Mouse (Mus musculus): ENCODE results near the gene Ddx19b. TPM values are rescaled to one million over a fixed set of nuclear protein-coding genes. Genes with fewer than 3 reads are reported as not detected.

Gene Ddx19b
- total RNA-seq (2023; ENCODE audit: inconsistent age) = 18.4 to 21.5 TPM (median 20.9 TPM) in 4 replicates

DNA sequence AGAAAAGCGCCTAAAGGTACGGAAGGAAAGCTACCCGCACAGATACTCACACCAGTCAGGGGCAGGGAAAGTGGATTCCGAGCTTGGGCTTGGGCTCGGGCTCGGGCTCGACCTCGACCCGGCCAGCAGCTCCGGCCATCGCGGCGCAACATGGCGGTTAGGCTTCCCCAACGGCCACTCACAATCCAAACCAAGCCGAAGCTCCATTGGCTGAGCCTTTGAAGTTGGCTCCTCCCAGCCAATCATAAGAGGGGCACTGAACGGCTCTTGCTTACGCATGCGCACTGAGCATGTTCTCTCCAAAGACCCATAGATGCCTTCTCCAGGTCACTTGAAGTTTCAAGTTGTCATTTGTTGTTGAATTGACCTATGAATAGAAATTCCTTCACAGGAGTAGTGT, at the start of gene Ddx19b:
Gene Ddx19b (minus strand): TSS at position 180 of the 400 bp plus-strand sequence.

DNA sequence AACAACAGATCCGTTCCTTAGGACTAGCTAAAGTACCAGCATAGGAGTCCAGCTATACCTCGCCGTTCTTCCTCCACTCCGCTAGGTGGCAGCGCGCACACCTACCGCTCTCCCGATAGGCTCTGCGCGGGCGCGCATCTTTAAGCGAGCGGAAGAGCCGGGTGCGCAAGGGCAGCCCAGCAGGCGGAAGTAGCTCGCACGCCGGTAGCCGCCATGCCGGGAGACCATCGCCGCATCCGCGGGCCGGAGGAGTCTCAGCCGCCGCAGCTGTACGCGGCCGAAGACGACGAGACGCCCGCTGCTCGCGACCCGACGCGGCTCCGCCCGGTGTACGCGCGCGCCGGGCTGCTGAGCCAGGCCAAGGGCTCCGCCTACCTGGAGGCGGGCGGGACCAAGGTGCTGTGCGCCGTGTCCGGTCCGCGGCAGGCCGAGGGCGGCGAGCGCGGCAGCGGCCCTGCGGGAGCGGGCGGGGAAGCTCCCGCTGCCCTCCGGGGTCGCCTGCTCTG, 24.7 kb upstream of the Ddx19b start, which contains the start of gene Exosc6:
Gene Exosc6 (plus strand): TSS at position 182 of the 506 bp plus-strand sequence.

DNA sequence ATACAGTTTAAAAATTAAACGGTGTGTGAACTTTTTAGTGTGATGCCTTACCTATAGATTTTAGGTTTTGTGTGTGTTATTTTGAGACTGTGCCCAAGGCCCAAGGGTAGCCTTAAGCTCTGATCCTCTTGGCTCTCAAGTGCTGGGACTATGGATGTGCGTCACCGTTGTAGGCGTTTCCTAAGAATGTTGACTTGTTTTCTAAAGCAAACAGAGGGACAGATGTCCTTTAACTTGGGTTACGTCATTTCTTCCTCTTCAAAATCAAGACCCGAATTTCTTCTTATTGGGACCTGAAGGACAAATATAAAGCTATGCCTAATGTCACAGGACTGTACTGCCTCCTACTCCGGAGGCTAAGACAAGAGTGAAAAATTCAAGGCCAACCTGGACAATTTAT, 1.4 kb upstream of the Ddx19b start, which contains the start of gene Aars:
Gene Aars (plus strand): TSS at position 229 of the 400 bp plus-strand sequence.

DNA sequence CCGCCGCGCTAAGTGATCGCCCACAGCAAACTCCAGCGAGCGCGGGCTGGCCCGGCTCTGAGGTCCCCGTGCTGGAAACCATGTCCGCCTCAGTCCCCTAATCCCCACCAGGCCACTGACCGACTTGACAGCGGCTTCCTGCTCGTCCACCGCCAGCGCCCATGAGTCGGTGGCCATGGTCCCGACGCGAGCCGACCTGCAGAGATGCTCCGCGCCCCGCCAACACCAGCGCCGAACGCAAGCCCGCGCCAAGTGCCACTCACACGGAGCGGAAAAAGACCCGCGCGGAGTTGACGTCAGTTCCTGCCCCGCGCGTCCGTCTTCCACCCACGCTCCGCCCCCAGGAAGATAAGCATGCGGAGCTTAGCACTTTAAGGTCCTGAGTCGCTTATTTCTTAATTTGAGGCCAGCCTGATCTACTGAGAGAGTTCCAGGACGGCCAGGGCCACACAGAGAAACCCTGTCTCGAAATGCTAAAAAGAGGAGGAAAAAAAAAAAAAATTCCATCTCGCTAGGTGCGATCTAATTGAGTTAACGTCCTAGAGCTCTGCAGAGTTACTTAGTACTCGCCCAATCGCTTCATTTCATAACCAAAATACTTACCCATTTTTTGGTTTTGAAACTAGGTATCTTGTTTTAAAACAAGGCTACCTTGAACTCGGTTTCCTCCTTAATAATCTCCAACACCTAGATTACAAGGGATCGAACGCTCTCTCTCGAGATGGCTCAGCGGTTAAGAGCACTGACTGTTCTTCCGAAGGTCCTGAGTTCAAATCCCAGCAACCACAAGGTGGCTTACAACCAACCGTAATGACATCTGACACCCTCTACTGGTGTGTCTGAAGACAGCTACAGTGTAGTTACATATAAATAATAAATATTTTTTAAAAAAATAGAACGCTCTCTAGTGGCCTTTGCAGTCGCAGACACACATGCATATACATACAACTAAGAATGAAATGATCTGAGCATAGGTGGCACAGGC, 33.7 kb downstream of the Ddx19b start, which contains the start of gene Ddx19a:
Gene Ddx19a (minus strand): TSS at position 254 of the 985 bp plus-strand sequence.

Other genes with a start within 250 kb of the Ddx19b start
- gene Il34, start 225.8 kb downstream of the Ddx19b start, total RNA-seq (2023; ENCODE audit: inconsistent age) = not detected in 4 replicates
- 58.3 to 72.9 TPM (median 65.8 TPM) in 4 replicates for gene Cog4, start 185.2 kb downstream of the Ddx19b start, total RNA-seq (2023; ENCODE audit: inconsistent age)
- gene Sf3b3, start 185.0 kb downstream of the Ddx19b start, total RNA-seq (2023; ENCODE audit: inconsistent age) = 185 to 189 TPM (median 186 TPM) in 4 replicates
- gene Fuk, start 129.3 kb downstream of the Ddx19b start, total RNA-seq (2023; ENCODE audit: inconsistent age) = 14.7 to 19.4 TPM (median 15.3 TPM) in 4 replicates
- gene St3gal2, start 111.8 kb downstream of the Ddx19b start, total RNA-seq (2023; ENCODE audit: inconsistent age) = 23.5 to 28.3 TPM (median 25.2 TPM) in 4 replicates
- gene Ddx19a, start 34.0 kb downstream of the Ddx19b start, total RNA-seq (2023; ENCODE audit: inconsistent age) = 66.6 to 80.9 TPM (median 72.9 TPM) in 4 replicates
- 42.3 to 53.4 TPM (median 49.3 TPM) in 4 replicates for gene Aars, start 1.4 kb upstream of the Ddx19b start, total RNA-seq (2023; ENCODE audit: inconsistent age)
- 4.5 to 16.8 TPM (median 6.8 TPM) in 4 replicates for gene Exosc6, start 24.6 kb upstream of the Ddx19b start, total RNA-seq (2023; ENCODE audit: inconsistent age)
- not detected in 4 replicates for gene Clec18a, start 60.7 kb upstream of the Ddx19b start, total RNA-seq (2023; ENCODE audit: inconsistent age)
- gene Pdpr, start 62.9 kb upstream of the Ddx19b start, total RNA-seq (2023; ENCODE audit: inconsistent age) = 20.4 to 24.2 TPM (median 22.6 TPM) in 4 replicates
- 66.3 to 71.1 TPM (median 70.2 TPM) in 4 replicates for gene Glg1, start 227.5 kb upstream of the Ddx19b start, total RNA-seq (2023; ENCODE audit: inconsistent age)